Mouse (Mus musculus) ovary, postnatal 36 days (tissue): Measurements from ENCODE around the gene Lgi4.
A peak's percentile ranks its signal among the peaks of the same experiment; 100 is the strongest.

Experiments
- DNase-seq: peaks from one replicate; pipeline ENCODE4 v3.0.0; 2022; ENCODE audit warnings: low spot score, mixed read lengths

The Lgi4 gene

DNA sequence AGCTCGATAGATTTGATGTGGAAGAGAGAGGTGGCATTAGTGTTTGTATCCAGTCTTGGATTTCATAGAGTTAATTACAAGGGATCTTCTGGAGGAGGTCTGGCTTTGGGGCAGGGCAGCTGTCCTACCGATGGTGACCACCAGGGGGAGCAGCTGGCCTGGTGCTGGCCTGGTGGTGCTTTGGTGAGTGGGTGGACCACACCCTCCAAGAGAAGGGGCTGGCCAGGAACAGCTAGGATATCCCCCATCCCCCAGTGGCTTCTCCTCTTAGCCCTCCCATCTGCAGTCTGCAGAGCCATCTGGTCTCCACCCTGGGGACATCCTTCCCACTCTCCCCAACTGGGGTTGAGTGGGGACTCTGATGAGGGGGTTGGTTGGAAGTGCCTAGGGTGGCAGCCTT, at the start of gene Lgi4:
Gene Lgi4, plus strand, starts transcription at position 235 of the 400 bp plus-strand sequence.
- DNase-seq: peak; percentile 84

DNA sequence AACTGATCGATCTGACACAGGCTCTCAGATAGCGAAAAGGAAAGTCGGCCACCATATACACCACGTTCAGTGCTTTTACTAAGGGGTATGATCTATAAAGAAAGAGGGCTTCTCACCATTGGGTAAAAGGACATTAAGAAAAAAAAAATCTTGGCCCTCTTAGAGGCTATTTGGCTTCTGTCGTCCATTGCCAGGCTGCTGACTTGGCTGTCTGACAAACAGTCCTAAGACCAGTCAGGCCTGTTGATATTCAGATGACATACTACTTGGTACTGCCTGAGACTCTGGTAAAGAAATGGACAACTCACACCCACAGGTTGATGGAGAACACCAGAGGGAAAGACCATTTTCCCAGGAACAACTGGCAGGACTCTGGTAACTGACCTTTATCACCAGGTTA, 46.2 kb upstream of the Lgi4 start:
- DNase-seq: no peak

DNA sequence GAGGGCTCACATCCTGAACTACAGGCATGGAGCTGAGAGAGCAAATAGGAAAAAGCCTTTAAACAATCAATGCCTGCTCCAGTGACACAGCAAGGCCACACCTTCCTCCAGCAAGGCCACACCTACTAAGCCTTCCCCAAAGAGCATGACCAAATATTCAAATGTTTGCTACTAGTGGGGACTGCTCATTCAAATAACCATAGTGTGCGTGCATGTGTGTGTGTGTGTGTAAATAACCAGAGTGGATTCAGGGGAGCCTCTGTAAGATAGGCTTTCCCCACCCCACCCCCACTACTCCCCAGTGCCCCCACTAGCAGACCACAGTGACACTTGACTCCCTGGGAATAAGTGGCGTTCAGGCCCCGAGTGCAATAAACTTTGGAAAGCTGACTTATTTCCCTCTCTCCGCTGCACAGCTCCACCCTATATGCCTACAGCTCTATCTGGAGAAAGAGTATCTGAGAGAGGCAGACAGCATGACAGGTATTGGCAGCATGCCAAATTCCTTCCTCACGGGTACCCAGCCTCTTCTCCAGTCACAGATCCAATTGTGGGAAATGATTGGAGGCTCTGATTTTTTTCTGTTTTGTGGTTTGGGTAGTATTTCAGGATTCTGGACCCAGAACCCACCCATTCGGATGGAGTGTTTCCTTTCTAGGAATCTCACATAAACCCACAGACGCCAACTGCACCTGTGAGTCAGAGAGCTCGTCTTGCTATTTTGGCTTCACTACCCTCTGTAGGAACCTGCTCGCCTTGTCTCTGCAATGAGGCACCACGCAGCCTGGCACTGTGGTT, 41.8 kb upstream of the Lgi4 start:
- no peak for DNase-seq

DNA sequence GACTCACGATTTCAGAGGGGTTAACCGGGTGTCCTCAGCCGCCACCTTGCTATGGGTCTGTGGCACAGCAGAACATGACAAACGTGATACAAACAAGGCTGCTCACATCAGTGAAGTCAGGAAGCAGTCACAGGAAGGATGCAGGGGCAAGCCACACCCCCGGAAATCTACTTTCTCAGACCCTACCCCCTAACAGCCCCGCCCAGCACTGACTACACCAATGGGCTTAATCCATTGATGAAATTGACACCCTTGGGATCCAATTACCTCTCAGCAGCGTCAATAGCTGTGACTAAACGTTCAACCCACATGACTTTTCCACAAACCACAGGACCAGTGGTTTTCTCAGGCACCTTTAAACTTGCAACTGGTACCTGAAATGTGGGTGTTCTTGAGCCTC, 30.5 kb upstream of the Lgi4 start:
- no peak for DNase-seq

DNA sequence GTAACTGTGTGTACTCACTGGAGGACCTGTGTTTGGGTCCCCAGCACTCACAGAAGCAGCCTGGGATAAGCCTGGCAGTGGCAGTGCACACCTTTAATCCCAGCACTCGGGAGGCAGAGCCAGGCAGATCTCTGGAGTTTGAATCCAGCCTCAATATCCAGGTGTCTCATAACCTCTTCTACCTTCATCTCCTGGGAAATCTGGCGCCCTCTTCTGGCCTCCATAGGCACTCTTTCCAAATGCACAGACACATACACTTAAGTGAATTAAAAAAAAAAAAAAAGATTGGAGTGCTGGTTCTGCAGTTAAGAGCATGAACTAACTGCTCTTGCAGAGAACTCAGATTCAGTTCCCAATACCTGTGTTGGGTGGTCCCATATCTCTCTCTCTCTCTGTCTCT, 28.4 kb upstream of the Lgi4 start:
- no peak for DNase-seq

DNA sequence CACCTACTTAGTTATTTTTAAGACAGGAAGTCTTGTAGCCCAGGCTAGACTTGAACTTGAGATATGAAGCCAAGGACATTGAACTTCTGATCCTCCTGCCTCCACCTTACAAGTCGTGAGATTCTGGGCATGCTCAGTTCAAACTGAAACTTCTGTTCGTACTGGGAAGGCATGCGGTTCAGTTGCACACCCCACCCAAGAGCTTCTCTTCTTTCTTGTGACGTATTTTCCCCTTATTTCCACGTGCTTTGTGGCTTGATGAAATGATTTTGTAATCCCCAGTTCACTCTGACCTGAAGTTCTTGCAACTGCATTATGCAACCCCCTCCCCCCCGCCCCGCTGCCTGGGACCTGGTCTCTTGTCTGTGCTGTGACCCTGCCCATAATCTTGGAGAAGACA, 27.4 kb upstream of the Lgi4 start:
- no peak for DNase-seq

DNA sequence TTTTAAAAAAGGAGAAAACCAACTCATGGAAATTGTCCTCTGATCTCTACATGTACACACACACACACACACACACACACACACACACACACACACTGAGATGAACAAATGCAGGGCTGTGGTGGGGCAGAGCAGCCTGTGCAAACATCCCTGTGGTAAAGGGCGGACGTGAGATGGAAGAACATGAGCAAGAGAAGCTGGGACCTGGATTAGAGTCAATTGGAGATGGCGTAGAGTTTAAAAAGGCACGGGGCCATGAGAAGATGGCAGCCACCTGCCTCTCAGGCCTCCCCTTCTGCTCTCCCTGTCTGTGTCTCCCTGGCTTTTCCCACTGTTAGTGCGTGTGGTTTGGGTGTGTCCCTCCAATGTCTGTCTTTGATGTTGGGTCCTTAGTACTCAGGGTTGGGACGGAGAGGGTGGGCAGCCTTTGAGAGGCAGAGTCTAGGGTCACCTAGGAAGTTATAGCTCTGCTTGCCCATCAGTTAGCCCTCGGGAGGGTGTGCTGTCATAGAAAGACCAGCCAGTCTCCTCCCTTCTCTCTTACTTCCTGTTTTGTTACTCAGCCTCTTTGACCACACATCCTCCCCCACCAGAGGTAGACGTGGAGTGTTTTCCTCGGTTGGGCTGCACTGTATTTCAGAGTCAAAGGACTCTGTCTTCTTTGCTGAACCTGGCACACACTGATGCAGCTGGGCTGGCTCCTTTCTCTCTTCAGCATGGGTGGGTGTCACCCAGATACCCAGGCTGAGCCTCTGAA, 25.6 kb upstream of the Lgi4 start:
- no peak for DNase-seq

DNA sequence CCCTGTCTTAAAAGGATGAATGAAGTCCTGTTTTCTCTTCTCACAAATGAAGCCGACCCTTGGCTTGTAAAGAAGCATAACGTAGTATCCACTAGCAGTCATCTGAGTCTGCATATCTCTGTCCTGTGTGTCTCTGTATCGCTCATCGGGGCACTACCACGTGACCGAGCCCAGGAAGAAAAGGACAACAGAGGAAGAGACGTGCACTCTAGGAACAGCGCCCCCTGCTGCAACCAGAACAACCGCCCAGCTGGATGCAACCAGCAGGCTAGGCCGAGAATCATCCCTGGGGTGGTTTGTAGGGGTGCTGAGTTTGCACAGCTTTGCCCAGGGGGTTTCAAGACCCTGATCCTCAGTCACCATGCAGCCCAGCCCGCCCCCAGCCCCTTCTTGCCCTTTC, 24.4 kb upstream of the Lgi4 start:
- DNase-seq: no peak

DNA sequence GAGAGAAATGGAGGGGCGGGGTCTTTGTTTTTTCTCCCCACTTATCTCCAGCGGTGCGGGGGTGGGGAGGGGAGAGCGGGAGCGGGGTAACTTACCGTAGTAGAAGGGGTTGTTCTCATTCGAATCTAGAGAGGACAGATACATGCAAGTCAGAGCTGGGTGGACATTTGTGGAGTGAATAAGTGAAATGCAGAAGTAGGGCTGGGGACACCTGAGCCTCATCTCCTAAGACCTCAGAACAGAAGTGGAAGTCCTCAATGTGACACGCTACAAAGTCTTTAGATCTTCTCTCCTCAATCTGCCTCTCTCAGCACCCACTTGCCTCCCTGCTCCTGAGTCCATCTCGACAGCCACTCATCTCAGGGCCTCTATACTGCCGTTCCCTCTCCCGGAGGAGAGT, 23.9 kb upstream of the Lgi4 start:
- no peak for DNase-seq

DNA sequence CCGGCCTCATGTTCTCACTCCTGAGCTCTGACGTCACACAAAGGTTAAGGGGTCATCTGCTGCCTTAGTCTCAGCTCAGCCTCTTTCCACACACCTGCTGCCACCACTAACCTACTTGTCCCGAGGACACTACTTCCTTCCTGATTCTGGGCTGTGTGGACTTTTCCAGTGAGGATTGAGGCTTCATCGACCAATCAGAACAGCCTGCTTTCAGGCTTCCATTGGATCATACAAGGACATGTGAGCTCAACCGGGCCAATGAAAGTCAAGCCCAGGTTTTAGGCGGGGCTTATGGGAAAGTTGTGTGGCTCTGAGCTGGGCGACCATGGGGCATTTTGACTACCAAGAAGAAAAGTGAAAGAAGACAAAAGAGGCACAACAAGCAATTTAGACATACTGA, 22.2 kb upstream of the Lgi4 start:
- DNase-seq: no peak

DNA sequence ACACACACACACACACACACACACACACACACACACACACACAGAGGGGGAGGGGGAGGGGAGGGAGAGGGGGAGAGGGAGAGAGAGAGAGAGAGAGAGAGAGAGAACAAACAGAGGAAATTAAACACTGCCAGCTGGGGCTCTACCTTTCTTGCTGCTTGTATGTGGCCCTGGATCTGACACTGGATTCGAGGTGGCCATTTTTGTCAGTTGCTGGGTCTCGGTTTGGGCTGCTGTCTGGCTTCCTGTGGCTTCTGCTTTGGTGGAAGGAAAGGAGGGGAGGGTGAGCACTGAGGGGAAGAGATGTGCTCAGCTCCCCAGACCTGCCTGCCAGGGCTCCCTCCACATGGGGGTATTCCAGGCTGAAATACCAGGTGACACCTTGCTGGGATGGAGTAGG, 21.5 kb upstream of the Lgi4 start:
- no peak for DNase-seq

DNA sequence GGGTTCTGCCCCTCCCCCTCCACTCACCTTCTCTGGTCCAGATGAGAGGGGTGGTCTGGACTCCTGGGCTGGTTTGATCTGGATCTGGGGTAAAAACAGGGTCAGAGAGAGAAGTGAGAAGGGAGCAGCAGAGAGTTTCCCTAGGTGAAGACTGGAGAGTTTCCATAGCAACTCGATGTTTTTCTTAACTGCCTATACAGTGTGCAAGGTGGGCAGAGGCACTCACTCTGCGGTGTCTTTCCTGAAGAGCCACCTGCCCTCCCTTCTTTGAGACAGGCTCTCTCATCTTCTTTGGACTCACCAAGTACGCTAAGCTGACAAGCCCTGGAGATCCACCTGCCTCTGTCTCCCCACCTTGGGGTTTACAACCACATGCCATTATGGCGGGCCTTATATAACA, 20.1 kb upstream of the Lgi4 start:
- no peak for DNase-seq

DNA sequence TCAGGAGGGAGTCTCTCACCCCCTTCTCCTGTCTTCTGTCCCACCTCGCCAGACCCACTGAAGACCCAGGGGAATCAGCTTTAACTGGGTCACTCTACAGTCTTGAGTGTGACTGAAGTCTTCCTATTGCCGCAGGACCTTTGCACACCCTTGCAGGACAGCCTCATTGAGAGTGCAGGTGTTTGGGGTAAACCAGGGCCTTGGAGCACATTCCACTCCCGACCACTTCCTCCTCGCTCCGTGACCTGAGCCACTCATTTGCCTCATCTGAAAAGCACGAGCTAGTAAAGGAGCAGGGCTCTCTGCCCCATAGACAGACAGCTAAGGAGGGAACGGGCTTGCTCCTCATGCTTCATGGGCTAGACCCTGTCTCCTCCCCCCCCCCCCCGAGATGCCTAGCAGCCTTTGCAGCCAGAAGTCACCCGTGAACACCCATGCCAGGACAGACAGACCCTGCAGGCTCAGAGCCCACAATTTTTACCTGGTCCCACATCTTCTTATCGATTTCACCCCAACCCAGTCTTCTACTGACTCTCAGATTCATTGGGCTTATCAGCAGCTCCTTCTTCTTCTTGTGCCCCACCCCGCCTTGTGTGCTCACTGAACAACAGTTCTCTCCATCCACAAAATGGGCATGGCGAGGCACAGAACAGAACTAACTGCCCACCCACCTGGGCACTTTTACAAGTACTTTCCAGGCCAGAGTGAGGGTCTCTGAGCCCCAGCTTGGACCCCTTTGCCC, 18.7 kb upstream of the Lgi4 start:
- DNase-seq: no peak

DNA sequence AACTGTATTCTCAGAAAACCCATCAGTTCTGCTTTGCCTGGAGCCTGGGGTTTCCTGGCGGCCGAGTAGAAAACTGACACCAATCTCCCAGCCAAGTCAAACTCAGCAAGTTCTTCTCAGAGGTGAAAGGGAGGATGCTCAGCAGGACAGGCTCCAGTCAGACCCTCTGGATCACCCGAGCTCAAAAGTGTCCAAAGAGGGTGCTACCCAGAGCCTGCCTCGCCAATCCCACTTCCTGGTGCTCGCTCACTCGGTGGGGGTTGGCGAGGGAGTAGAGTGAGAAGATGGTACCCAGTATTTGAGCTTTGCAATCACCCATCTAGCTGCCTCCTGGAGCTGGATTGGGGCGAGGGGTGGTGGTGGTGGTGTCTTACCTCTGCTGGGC, 18.1 kb upstream of the Lgi4 start:
- DNase-seq: no peak

DNA sequence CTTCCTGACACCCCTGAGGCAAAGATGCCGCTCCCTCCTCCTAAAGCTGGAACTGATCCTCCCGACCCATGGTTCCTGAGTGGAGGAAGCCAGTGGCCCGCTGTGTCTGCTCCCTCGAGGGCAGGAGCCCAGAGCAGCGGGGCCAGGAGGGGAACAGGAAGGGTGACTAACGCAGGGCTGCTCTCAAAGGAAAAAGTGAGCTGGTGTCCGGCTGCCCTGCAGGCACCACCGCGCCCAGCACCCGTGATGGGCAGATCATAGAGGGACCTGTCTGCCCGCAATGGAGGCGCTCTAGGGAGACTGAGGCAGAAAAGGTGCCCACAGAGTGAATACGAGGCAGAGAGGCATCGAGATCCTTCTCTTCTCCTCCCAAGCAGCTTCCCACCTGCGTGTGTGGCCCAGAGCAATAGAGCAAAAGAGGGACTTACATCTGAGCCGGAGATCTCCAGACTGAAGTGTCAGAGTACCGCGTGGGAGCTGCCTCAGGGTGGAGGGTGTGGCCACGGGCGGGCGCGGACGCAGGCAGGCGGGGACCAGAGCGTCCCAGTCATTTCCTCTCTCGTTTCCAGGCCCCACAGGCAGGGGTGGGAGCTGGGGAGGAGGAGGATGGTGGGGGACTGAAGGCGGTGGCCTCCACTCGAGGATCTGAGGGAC, 17.4 kb upstream of the Lgi4 start:
- peak; percentile 33 for DNase-seq

DNA sequence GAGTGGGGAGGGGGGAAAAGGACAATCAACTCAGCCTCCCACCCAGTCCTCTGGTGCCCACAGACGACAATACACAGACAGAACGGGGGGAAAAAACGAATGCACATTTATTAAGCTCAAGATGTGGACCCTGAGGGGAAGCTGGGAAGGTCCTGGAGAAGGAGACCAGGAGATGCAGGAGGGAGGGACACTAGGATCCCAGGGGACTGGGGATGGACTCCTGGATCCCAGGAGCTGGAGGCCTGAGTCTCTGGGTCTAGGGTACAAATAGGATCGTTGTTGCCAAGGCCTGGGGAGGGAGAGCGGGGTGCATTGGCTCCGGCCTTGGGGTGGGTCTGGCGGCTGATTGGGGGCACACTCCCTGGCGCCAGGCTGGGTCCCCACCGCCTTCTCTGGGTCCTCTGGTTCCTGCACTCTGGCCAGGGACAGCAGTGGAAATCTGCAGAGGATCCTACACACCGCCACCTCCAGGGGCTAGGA, 16.7 kb upstream of the Lgi4 start, which contains the start of gene Fxyd5:
Gene Fxyd5, minus strand, starts transcription at position 51 of the 480 bp plus-strand sequence.
- DNase-seq: no peak

DNA sequence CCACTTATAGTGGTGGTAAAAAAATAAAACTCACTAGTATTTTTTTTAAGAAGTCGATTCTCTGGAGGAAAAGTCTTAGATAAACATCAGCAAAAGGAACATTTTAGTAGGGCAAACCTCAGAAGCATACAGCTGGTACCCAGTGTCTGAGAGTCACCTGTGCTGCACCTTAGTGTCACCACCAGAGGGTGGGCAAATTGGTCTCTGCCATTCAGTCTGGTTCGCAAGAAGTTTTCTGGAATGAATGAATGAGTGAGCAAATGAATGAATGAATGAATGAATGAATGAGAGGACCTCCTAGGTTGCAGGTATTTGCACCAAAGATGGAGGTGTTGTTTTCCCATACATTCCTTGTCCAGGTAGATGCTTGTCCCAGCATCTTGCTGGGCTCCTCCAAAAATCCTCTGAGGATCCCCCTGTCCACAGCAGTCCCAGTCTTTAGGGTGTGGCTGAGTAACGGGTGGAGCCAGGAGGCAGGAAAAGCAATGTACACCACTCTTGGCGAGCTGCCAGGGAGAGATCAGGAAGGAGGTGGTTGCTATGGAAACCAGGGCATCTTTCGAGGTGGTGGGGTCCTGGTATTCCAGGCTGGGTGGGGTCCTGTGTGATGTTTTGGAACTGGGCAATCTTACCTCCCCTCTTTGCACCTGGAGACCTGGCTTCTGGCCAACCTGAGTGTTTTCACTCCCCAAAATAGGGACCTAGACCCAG, 9.9 kb upstream of the Lgi4 start:
- no peak for DNase-seq

DNA sequence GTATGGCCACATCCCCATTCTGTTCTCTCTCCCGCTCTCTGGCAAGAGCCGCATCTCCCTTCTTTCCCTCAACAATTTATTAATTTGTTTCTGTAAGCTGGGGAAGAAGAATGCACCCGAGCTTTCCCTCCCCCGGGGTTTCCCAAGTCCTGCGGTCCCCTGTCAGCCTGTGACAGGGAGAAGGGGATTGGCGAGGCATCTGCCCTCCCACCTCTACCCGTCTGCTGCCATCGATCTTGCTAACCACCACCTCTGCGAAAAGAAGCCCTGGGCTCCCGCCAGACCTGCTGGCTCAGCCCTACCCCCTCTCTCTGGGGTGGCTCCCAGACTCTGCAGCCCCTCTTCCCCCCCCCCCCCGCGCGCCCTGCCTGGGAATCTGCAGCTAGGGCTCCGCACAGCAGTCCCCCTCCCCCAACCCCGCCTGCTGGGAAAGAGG, 9.3 kb upstream of the Lgi4 start:
- DNase-seq: no peak

DNA sequence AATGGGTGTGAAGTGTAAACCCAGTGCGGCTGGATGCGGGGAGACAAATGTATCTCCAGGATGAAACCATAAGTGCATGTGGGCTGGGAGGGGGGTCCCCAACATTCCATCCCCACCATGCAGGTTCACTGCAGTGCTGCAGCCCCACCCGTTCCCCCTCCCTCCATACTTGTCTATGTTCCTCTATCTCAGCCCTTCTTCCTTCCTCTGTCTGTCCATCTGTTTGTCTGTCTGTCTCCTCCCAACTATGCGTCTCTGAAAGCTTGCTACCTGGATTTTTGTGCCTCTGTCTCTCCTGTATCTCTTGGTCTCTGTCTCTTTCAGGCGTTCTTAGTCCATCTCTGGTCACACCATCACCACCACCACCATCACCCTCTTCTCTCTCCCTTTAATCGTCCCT, 8.7 kb upstream of the Lgi4 start:
- DNase-seq: no peak

DNA sequence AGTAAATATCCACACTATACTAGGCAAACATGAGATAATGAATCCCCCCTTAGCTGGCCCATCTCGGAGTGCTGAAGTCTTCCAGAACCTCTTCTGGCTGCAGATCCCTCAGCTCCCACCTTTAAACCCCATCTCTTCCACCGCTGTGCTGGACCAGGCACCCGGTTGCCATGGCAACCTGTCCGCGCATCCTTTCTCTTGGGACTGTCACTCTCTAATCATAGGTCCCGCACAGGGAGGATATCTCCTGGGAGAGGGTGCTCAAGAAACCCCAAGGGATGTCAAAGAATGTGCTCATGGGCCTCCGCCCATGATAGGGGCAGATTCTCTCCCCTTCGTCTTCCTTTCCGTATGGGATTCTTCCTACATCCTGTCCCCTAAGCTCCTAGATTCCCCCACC, 8.2 kb upstream of the Lgi4 start:
- DNase-seq: no peak

DNA sequence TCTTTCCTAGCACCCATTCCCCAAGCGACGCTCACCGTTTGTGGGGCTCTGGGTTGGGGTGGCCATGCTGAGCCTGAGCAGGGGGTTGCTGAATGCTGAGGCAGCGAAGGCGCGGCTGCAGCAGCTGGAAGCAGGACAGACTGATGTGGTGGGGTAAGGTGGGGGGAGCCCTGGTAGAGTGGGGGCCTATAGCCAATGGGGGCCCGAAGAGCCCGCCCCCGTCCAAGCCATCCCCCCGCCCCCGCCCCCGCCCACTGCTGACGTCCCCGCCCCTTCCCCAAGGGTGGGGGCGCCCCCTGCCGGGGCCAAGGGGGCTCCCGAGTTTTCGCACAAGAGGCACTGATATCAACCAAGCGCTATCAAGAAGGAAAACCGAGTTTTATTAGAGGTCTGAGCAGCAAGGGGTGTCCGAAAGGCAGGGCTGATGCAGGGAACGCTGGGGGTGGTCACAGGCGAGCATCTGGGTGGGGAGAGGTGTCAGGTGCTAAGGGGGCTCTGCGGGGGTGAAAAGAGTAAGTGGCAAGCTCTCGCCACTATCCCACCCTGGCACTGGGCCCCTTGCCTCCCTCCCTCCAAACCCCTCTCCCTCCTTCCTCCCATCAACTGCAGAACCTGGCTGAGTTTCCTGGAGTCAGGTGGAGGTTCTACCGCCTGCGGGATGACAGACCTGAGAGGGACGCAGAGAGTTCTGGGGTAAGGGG, 7.7 kb upstream of the Lgi4 start, which contains the start of gene Fxyd7:
Gene Fxyd7, minus strand, starts transcription at position 147 of the 701 bp plus-strand sequence.
- DNase-seq: no peak
